Comparison of ENCODE assay signal across 14 mouse cellular contexts in the genomic region with DNA sequence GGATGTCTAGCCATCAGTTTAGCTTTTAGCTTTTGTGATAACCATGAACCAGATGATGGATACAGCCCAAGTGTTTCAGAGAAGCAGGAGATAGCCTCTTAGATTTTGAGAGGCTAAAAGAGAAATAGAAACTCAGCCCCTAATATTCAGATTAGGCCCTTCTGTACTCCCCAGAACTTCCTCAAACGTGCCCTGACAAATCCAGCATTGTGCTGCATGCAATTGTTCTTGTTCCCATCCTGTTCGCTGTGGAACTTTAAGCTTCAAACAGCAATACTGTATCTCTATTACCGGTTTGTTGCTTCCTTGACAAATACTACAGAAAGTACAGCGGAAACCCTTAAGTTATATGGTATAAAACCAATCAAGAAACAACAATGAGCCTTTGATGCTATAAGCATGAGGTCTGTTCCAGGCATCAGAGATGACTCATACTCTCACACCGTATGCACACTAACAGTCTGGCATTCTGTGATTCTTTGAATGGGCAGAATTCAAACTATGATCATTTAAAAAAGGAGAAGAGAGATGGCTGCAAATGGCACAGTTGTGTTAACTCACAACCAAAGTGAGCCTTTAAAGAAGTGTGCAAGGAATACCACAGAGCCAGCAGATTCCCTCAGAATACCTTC.
"Had no signal": no experiment of that assay in that cellular context is flagged by ENCODE, and none has a peak within 500 bp of the region (broad histone marks: within the 10 kb centered on the region; RNA-seq: fewer than 3 reads in every experiment).

No protein-coding gene starts in this region.

- H3K4me1 ChIP-seq: limb, embryonic 12.5 days; lung, embryonic 15.5 days; neural tube, embryonic 12.5 days had no signal

- H3K9me3 ChIP-seq: limb, embryonic 12.5 days; lung, embryonic 15.5 days; midbrain, embryonic 10.5 days; neural tube, embryonic 12.5 days had no signal

- H3K9ac ChIP-seq: limb, embryonic 12.5 days; lung, embryonic 15.5 days; neural tube, embryonic 12.5 days had no signal

- H3K27ac ChIP-seq: kidney, postnatal 0 days; limb, embryonic 12.5 days; lung, embryonic 15.5 days; midbrain, embryonic 10.5 days; neural tube, embryonic 12.5 days had no signal

- H3K4me2 ChIP-seq: limb, embryonic 12.5 days; liver, embryonic 11.5 days; lung, embryonic 15.5 days; neural tube, embryonic 12.5 days had no signal

- H3K36me3 ChIP-seq: limb, embryonic 12.5 days; lung, embryonic 15.5 days; midbrain, embryonic 10.5 days; neural tube, embryonic 12.5 days had no signal

- H3K4me3 ChIP-seq: limb, embryonic 12.5 days; lung, embryonic 15.5 days; midbrain, embryonic 10.5 days; myocyte; neural tube, embryonic 12.5 days had no signal

- H3K27me3 ChIP-seq: limb, embryonic 12.5 days; lung, embryonic 15.5 days; neural tube, embryonic 12.5 days had no signal

- DNase-seq: kidney, adult 9 months; kidney, postnatal 36 days; lung, postnatal 14 days; midbrain, embryonic 14.5 days; spleen, adult 18-20 months; thymus, adult 18-20 months; thymus, postnatal 14 days had no signal
